Mouse (Mus musculus) thymus, adult 2 months (tissue): Measurements from ENCODE around the gene Lrsam1.

Experiments used
- CTCF ChIP-seq: fragments of 200-500 bp; IDR thresholded peaks from 2 replicates; pipeline ENCODE4 v1.5.1; 2012; ENCODE audit warnings: mild to moderate bottlenecking, control low read depth, low read length, moderate library complexity, borderline replicate concordance; ENCODE audit not compliant: control insufficient read depth, poor library complexity, insufficient read depth; ENCODE audit errors: extremely low read depth
- POLR2A ChIP-seq: fragments of 200-500 bp; IDR thresholded peaks from 2 replicates; pipeline ENCODE4 v1.6.1; 2012; ENCODE audit warnings: mild to moderate bottlenecking, low read length, control low read depth, moderate library complexity; ENCODE audit not compliant: control insufficient read depth, poor library complexity, insufficient read depth; ENCODE audit errors: extremely low read depth

DNA sequence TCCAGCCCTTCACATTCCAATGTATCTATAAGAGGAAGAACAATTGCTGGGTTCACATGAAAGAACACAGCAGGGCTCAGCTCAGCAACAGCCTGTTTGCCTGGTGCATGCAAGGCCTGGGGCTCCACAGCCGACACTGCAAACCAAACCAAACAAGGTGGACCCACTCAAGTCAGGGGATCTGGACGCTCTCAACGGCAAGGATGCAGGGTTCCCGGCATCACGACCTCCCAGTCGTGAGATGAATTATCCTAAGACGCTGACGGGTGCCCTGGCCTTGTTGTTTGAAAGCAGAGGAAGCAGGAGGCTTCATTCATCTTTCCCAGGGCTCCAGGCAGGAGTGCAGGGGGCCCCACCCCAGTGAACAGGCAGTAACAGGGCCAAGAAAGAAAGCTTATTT lies 24.4 kb upstream of the Lrsam1 start:
- TF ChIP-seq CTCF, result no peak
- no peak for TF ChIP-seq POLR2A
